Mouse (Mus musculus) left cerebral cortex, postnatal 25 days (tissue): Measurements from ENCODE around the gene Tmem132c. TPM values are rescaled to one million over a fixed set of nuclear protein-coding genes. Genes with fewer than 3 reads are reported as not detected.

Experiments used
- DNase-seq, 2 experiments: peaks; one replicate each; pipeline ENCODE4 v3.0.0; 2022; ENCODE audit warnings: low spot score in 2 of 2, mixed read lengths in 1 of 2
- intact Hi-C: fragments of 180-260 bp; cut with DNase I; formaldehyde crosslinking; loops from one replicate; pipeline ENCODE4 v1.15.1; 2025
- total RNA-seq, 2 experiments: library from RNA; stranded (reverse); gene quantifications; 2 replicates each; pipeline ENCODE4 v1.2.3; 2021

Tmem132c gene
- total RNA-seq, 2 experiments from 2014 or later = 6.0 to 6.4 TPM

- DNase-seq = no peak
- intact Hi-C loops = no loop called here
Observed at GRCm38 (mm10) chr5:127378521-127378920, 136.9 kb downstream of the Tmem132c start.

GRCm38 (mm10) chr5:127379351-127379750, 137.7 kb downstream of the Tmem132c start:
- no peak for DNase-seq
- intact Hi-C loops = no loop called here

GRCm38 (mm10) chr5:127381216-127381615, 139.6 kb downstream of the Tmem132c start:
- intact Hi-C loops = no loop called here
- DNase-seq = no peak

- intact Hi-C loops = no loop called here
- DNase-seq = no peak
Observed at GRCm38 (mm10) chr5:127382571-127382970, 141.0 kb downstream of the Tmem132c start.

GRCm38 (mm10) chr5:127391187-127391586, 149.6 kb downstream of the Tmem132c start:
- intact Hi-C loops = no loop called here
- no peak for DNase-seq

- intact Hi-C loops = no loop called here
Observed at GRCm38 (mm10) chr5:127396889-127397288, 155.3 kb downstream of the Tmem132c start.

GRCm38 (mm10) chr5:127398010-127398409, 156.4 kb downstream of the Tmem132c start:
- intact Hi-C loops = no loop called here
- no peak for DNase-seq

More at GRCm38 (mm10) chr5:127396889-127397288, 155.3 kb downstream of the Tmem132c start:
- DNase-seq = no peak

GRCm38 (mm10) chr5:127405391-127406000, 163.9 kb downstream of the Tmem132c start:
- intact Hi-C loops = no loop called here
- peak; percentile 17 to 21 for DNase-seq

- no peak for DNase-seq
Observed at GRCm38 (mm10) chr5:127406014-127406655, 164.5 kb downstream of the Tmem132c start.

GRCm38 (mm10) chr5:127416536-127416935, 174.9 kb downstream of the Tmem132c start:
- DNase-seq = peak; percentile 56 to 70
- intact Hi-C loops = no loop called here

More at GRCm38 (mm10) chr5:127406014-127406655, 164.5 kb downstream of the Tmem132c start:
- intact Hi-C loops = no loop called here

GRCm38 (mm10) chr5:127423936-127424335, 182.3 kb downstream of the Tmem132c start:
- intact Hi-C loops = no loop called here
- DNase-seq = no peak

- intact Hi-C loops = no loop called here
Observed at GRCm38 (mm10) chr5:127429124-127429523, 187.5 kb downstream of the Tmem132c start.

GRCm38 (mm10) chr5:127431561-127431960, 190.0 kb downstream of the Tmem132c start:
- intact Hi-C loops = no loop called here
- DNase-seq = no peak

More at GRCm38 (mm10) chr5:127429124-127429523, 187.5 kb downstream of the Tmem132c start:
- DNase-seq = no peak

- no peak for DNase-seq
- intact Hi-C loops = no loop called here
Observed at GRCm38 (mm10) chr5:127436836-127437235, 195.2 kb downstream of the Tmem132c start.

GRCm38 (mm10) chr5:127438639-127439038, 197.0 kb downstream of the Tmem132c start:
- no peak for DNase-seq
- intact Hi-C loops = no loop called here

- intact Hi-C loops = no loop called here
Observed at GRCm38 (mm10) chr5:127441963-127442362, 200.4 kb downstream of the Tmem132c start.

GRCm38 (mm10) chr5:127453580-127453979, 212.0 kb downstream of the Tmem132c start:
- DNase-seq = peak in 1 of 2 experiments; percentile 14
- intact Hi-C loops = no loop called here

More at GRCm38 (mm10) chr5:127441963-127442362, 200.4 kb downstream of the Tmem132c start:
- DNase-seq = no peak

- DNase-seq = no peak
- intact Hi-C loops = no loop called here
Observed at GRCm38 (mm10) chr5:127454068-127454467, 212.5 kb downstream of the Tmem132c start.

- DNase-seq = no peak
Observed at GRCm38 (mm10) chr5:127456076-127456475, 214.5 kb downstream of the Tmem132c start.

GRCm38 (mm10) chr5:127468151-127468550, 226.5 kb downstream of the Tmem132c start:
- no peak for DNase-seq
- intact Hi-C loops = no loop called here

More at GRCm38 (mm10) chr5:127456076-127456475, 214.5 kb downstream of the Tmem132c start:
- intact Hi-C loops = no loop called here

GRCm38 (mm10) chr5:127470351-127470750, 228.7 kb downstream of the Tmem132c start:
- DNase-seq = no peak
- intact Hi-C loops = loop anchor here (5.0 kb wide), 1 partner anchor 173 kb away; no protein-coding TSS in a partner anchor
